Mouse (Mus musculus) embryonic facial prominence, embryonic 13.5 days (tissue): Measurements from ENCODE around the gene A630095N17Rik. TPM values are rescaled to one million over a fixed set of nuclear protein-coding genes. Genes with fewer than 3 reads are reported as not detected.

Experiments used
- ATAC-seq: fragments of 200-750 bp; cut with Nextera tagmentation; 2 replicates; pipeline ENCODE4 v1.8.0; 2017; ENCODE audit warnings: low read depth; ENCODE audit not compliant: insufficient number of reproducible peaks, insufficient read depth, low FRiP score, low TSS enrichment
- H3K27ac ChIP-seq: fragments of 300-500 bp; sonication (generic); 2 replicates; pipeline ENCODE4 v1.5.1; 2015; ENCODE audit warnings: moderate library complexity, mild to moderate bottlenecking, inconsistent platforms
- H3K27me3 ChIP-seq: fragments of 300-500 bp; sonication (generic); 2 replicates; pipeline ENCODE4 v1.6.1; 2015; ENCODE audit warnings: mild to moderate bottlenecking, inconsistent platforms
- H3K36me3 ChIP-seq: fragments of 300-500 bp; sonication (generic); 2 replicates; pipeline ENCODE4 v1.6.1; 2015; ENCODE audit warnings: mild to moderate bottlenecking, inconsistent platforms
- H3K4me1 ChIP-seq: fragments of 300-500 bp; sonication (generic); 2 replicates; pipeline ENCODE4 v1.6.1; 2015; ENCODE audit warnings: inconsistent platforms
- H3K4me2 ChIP-seq: fragments of 300-500 bp; sonication (generic); 2 replicates; pipeline ENCODE4 v1.6.1; 2015; ENCODE audit warnings: moderate library complexity, mild to moderate bottlenecking, inconsistent platforms
- H3K4me3 ChIP-seq: fragments of 300-500 bp; sonication (generic); 2 replicates; pipeline ENCODE4 v1.5.1; 2015; ENCODE audit warnings: mild to moderate bottlenecking, inconsistent platforms
- H3K9ac ChIP-seq: fragments of 300-500 bp; sonication (generic); 2 replicates; pipeline ENCODE4 v1.6.1; 2015; ENCODE audit warnings: mild to moderate bottlenecking, inconsistent platforms
- H3K9me3 ChIP-seq: fragments of 300-500 bp; sonication (generic); 2 replicates; pipeline ENCODE4 v1.6.1; 2016; ENCODE audit warnings: inconsistent platforms
- WGBS: fragments of 180-500 bp; shearing (Covaris S2); methylation state at CpG from one replicate; pipeline ENCODE4 v1.1.7; 2015; ENCODE audit warnings: mixed read lengths; 5-methylcytosine and 5-hydroxymethylcytosine counted together
- microRNA-seq: library from miRNA; unstranded; fragments of <30 nt; microRNA quantifications from one replicate; pipeline ENCODE4, GENCODE M21; 2016
- polyA plus RNA-seq: library from polyadenylated mRNA; unstranded; fragments of >200 nt; fragmentation: Nextera tagmentation; extraction: Ambion mirVana; gene quantifications from 2 replicates; pipeline ENCODE4 v1.2.1, GENCODE M21; 2015

A630095N17Rik gene
- polyA plus RNA-seq, 1 experiment from 2014 or later, result not detected

DNA sequence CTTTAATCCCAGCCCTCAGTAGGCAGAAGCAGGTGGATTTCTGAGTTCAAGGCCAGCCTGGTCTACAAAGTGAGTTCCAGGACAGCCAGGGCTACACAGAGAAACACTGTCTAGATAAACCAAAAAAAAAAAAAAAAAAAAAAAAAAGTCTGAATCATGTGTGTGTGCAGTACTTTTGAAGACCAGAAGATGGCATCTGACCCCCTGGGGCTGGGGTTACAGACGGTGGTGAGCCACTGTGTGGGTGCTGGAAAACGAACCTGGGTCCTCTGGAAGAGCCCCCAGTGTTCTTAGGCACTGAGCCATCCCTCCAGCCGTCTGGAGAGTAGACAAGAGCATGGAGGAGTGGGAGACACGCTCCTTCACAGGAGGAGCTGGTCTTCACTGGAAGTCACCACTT lies 49.7 kb downstream of the A630095N17Rik start:
- Histone ChIP-seq H3K27ac (no peak overlapping the region), H3K9ac (no peak overlapping the region), H3K4me3 (no peak overlapping the region), H3K4me1 (peaks cover 21% of the 10 kb centered on the region), H3K36me3 (peaks cover 67% of the 10 kb centered on the region), H3K9me3 (no peaks in the 10 kb centered on the region), H3K4me2 (no peak overlapping the region), H3K27me3 (no peaks in the 10 kb centered on the region)
- no peak for ATAC-seq
- WGBS, result 57% methylated on average over 4 of the region's 4 CpGs

DNA sequence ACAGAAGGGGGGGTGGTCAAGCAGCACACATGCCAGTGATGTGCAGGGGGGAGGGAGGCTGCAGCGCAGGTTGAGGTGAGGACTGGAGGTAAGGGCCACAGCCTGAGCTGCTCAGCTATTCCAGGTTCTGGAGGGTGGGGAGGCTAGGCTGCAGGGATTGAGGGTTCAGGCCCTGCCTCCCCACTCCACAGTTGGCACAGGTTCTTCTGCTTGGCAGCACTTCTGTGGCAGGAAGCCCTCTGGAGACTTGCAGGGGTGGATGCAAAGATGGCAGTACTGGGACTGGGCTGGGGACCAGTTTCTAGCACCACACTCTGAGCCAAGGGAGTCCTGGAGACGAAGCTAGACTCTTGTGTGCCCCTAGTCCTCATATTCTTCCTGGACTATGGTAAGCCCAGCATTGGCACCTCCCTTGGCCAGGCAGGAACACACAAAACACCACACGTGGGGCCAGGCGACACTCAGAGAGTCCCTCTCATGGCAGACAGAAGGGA lies 50.5 kb downstream of the A630095N17Rik start:
- ATAC-seq, result no peak
- no peak overlapping the region for H3K9ac ChIP-seq
- H3K9me3 ChIP-seq, result no peaks in the 10 kb centered on the region
- WGBS, result 85% methylated on average over 4 of the region's 4 CpGs
- H3K27me3 ChIP-seq, result no peaks in the 10 kb centered on the region
- H3K4me3 ChIP-seq, result no peak overlapping the region
- no peak overlapping the region for H3K27ac ChIP-seq
- H3K36me3 ChIP-seq, result peaks cover 66% of the 10 kb centered on the region
- no peak overlapping the region for H3K4me2 ChIP-seq
- H3K4me1 ChIP-seq, result peaks cover 21% of the 10 kb centered on the region

DNA sequence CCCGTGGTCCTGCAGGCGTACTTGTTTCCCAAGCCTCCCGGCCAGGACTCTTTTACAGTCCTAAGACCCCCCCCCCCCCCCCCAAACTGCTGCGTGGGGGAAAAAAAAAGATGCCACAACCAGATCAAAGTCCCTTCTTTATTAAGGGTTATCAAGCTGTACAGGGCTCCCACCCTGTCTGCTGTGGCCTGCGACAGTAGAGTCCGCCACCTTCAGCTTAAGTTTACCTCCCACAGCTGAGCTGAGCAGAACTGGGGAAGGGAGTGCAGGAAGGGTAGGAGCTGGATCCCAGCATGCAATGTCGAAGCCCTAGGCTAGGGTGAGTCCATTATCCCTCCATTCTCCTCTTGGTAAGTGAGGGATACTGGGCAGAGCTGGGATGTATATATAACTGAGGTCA lies 51.2 kb downstream of the A630095N17Rik start:
- ATAC-seq, result no peak
- Histone ChIP-seq H3K36me3 (peaks cover 66% of the 10 kb centered on the region), H3K4me3 (peak overlapping the region; percentile 65), H3K4me2 (peak overlapping the region; percentile 100), H3K27me3 (no peaks in the 10 kb centered on the region), H3K27ac (no peak overlapping the region), H3K9ac (0 out of 2 replicates have a peak overlapping the region, but pooled peaks have one; percentile 32), H3K9me3 (no peaks in the 10 kb centered on the region), H3K4me1 (peaks cover 21% of the 10 kb centered on the region)
- 36% methylated on average over 7 of the region's 7 CpGs for WGBS

DNA sequence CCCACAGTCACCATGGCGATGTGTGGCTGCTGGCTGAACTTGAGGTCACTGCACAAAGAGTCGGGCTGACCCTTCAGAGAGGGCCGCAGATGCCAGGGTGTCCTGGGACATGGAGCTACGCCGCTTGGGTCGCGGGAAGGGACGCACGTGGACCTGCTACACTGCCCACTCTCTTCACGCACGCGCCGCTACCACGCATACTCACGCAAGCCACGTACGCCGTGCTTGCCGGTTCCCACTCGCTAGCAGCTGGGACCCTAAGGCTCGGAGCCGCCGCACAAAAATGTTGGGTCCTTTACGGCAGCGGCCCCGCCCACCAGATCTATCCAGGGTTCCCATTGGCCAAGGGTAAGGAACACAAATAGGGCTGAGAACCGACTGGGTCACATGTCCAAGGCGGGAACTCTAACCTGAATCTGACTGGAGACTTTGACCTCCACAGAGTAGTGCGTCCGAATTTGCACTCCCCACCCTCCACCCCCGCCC lies 51.8 kb downstream of the A630095N17Rik start, which contains the start of gene Abcb6:
TSS of gene Abcb6 (minus strand) at position 288 of the 486 bp plus-strand sequence.
- H3K27ac ChIP-seq, result no peak within 1 kb of the TSS

DNA sequence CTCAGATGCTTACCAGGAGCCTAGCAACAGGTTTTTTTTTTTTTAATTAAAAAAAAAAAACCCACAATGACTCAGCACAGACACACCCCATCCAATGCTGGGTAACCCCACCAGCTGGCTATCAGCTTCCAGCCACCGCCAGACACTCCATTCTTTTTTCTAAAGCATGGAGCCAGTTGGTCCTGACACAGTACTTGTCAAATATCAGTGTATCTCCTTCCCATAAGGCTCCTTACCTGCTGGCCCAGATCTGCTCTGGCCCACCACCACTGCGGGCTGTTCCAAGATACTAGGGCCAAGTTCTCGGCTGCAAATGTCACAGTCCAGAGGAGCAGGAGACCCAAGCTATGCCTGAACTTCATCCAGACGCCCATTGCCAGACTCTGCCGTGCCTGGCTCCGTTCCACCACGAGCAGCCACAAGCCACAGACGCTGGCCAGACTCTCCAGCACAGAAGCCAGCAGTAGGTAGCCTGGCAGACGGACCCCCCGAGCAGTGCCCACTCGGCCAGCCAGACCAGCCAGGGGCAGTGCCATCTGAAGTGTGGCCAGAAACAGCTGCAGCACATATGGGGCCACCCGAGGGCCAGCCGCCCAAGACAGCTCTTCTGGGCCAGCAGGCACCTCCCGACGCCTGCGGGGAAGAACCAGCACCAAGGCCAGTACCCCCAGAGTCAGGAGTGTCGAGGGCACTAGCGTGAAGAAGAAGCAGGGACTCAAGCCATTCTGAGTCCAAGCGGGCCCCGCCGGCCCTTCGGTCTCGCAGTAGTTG lies 52.4 kb downstream of the A630095N17Rik start:
- Histone ChIP-seq H3K9me3 (no peaks in the 10 kb centered on the region), H3K27ac (no peak overlapping the region), H3K4me3 (peak overlapping the region; percentile 65), H3K4me1 (peaks cover 21% of the 10 kb centered on the region), H3K4me2 (peak overlapping the region; percentile 100), H3K9ac (peak overlapping the region; percentile 76), H3K36me3 (peaks cover 65% of the 10 kb centered on the region), H3K27me3 (no peaks in the 10 kb centered on the region)
- 9% methylated on average over 23 of the region's 23 CpGs for WGBS
- ATAC-seq, result peak; percentile 17; the same call in 1 of the 2 replicates

More for the DNA sequence above, 51.8 kb downstream of the A630095N17Rik start, which contains the start of gene Abcb6:
- peak; percentile 87 for ATAC-seq
- Histone ChIP-seq H3K4me3 (peak within 1 kb of the TSS; percentile 65), H3K4me1 (peaks cover 21% of the 10 kb centered on the region), H3K36me3 (peaks cover 66% of the 10 kb centered on the region), H3K9ac (peak within 1 kb of the TSS; percentile 76), H3K27me3 (no peaks in the 10 kb centered on the region), H3K9me3 (no peaks in the 10 kb centered on the region), H3K4me2 (peak within 1 kb of the TSS; percentile 100)
- WGBS, result under 1% methylated on average over 31 of the region's 31 CpGs

Small RNA genes within 50 kb of the gene (microRNA-seq; reads per million reads assigned to microRNA genes)
- not detected for gene Gm27943

Other genes starting within 250 kb of the A630095N17Rik start
- 11.2 and 12.7 TPM in 2 replicates for gene Nhej1, start 106.9 kb downstream of the A630095N17Rik start, polyA plus RNA-seq
- gene Slc23a3, start 98.2 kb downstream of the A630095N17Rik start, polyA plus RNA-seq, result 0.15 and 0.47 TPM in 2 replicates
- 40.5 and 43.8 TPM in 2 replicates for gene Cnppd1, start 89.4 kb downstream of the A630095N17Rik start, polyA plus RNA-seq
- gene Retreg2, start 89.3 kb downstream of the A630095N17Rik start, polyA plus RNA-seq, result 39.4 and 45.1 TPM in 2 replicates
- 45.1 and 48.2 TPM in 2 replicates for gene Zfand2b, start 63.5 kb downstream of the A630095N17Rik start, polyA plus RNA-seq
- gene Abcb6, start 51.7 kb downstream of the A630095N17Rik start, polyA plus RNA-seq, result 27.0 and 35.2 TPM in 2 replicates
- 27.1 and 30.5 TPM in 2 replicates for gene Ankzf1, start 40.0 kb downstream of the A630095N17Rik start, polyA plus RNA-seq
- gene Atg9a, start 39.9 kb downstream of the A630095N17Rik start, polyA plus RNA-seq, result 28.4 and 30.8 TPM in 2 replicates
- 21.9 and 23.3 TPM in 2 replicates for gene Glb1l, start 21.3 kb downstream of the A630095N17Rik start, polyA plus RNA-seq
- gene Stk16, start 21.3 kb downstream of the A630095N17Rik start, polyA plus RNA-seq, result 133 and 141 TPM in 2 replicates
- 17.1 and 23.2 TPM in 2 replicates for gene Tuba4a, start 12.2 kb downstream of the A630095N17Rik start, polyA plus RNA-seq
- gene Dnajb2, start 4.3 kb upstream of the A630095N17Rik start, polyA plus RNA-seq, result 36.6 and 47.8 TPM in 2 replicates
- 0.37 and 0.54 TPM in 2 replicates for gene Ptprn, start 32.4 kb upstream of the A630095N17Rik start, polyA plus RNA-seq
- 1.7 and 2.1 TPM in 2 replicates for gene Resp18, start 46.3 kb upstream of the A630095N17Rik start, polyA plus RNA-seq
- gene Dnpep, start 85.9 kb upstream of the A630095N17Rik start, polyA plus RNA-seq, result 110 and 112 TPM in 2 replicates
- 9.9 and 13.8 TPM in 2 replicates for gene Des, start 128.2 kb upstream of the A630095N17Rik start, polyA plus RNA-seq
- gene Speg, start 143.2 kb upstream of the A630095N17Rik start, polyA plus RNA-seq, result 16.1 and 17.0 TPM in 2 replicates
- gene Gmppa, start 203.8 kb upstream of the A630095N17Rik start, polyA plus RNA-seq, result 74.2 and 83.0 TPM in 2 replicates
- gene Asic4, start 218.3 kb upstream of the A630095N17Rik start, polyA plus RNA-seq, result 0.30 and 0.45 TPM in 2 replicates
- 30.6 and 31.5 TPM in 2 replicates for gene Chpf, start 247.2 kb upstream of the A630095N17Rik start, polyA plus RNA-seq
- 1.1 and 1.5 TPM in 2 replicates for gene Tmem198, start 247.4 kb upstream of the A630095N17Rik start, polyA plus RNA-seq